Mouse (Mus musculus) monocyte, adult 5-6 weeks (primary cell): ENCODE results near the gene Kcnmb3. TPM values are rescaled to one million over a fixed set of nuclear protein-coding genes. Genes with fewer than 3 reads are reported as not detected.
A peak's percentile ranks its signal among the peaks of the same experiment; 100 is the strongest.

Experiments used
- ATAC-seq: fragments of 153-309, 156-312 bp; replicated peaks from 2 replicates; pipeline ENCODE4 v1.8.0; 2017; ENCODE audit warnings: mild to moderate bottlenecking; ENCODE audit not compliant: low TSS enrichment, insufficient number of reproducible peaks, severe bottlenecking, poor library complexity, low FRiP score
- total RNA-seq: library from RNA; stranded (forward); fragments of 200-1000, 200-491, 200-594 nt; gene quantifications from 3 replicates; pipeline ENCODE4 v1.2.3, GENCODE M21; 2017

Gene Kcnmb3
- total RNA-seq, 1 experiment from 2014 or later = not detected

DNA sequence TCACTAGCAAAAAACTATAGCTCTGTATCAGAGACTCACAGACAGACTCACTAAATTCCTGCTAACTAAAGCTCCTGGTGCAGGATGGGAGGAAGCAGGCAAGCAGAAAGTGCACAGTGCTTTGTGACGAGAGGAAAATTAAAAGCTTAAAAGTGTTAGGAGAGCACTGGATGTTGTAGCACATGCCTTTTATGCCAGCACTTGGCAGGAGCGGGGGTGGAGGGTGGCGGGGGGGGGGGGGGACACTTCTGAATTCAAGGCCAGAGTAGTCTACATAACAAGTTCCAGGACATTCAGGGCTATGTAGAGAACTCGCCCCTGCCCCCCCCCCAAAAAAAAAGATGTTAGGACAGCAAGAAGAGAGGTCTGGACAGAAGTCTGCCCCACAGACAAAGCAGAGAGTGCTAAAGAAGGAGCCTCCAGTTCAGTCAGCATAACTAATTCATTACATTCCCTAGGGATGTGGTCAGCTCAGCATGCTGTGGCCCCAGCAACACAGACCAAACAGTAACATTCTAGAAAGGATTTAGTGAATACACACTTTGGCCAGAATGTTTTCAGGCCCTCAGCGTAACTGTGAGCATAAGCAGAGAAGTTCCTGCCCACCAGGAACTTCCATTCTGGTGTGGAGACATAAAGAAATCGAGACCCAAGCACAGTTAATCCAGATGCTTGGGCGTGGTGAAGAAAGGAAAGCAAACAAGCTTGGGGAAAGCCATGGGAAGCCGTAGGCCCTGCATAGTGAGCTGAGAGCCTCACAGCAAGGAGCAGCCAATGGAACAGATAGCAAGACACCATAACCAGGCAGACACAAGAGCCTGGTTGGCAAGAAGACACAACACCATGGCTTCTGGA lies 4.1 kb upstream of the Kcnmb3 start:
- ATAC-seq = no peak

- no peak for ATAC-seq
These were observed 3.2 kb upstream of the Kcnmb3 start for GRCm38 (mm10) chr3:32495088-32495770.

GRCm38 (mm10) chr3:32494387-32495087 lies 2.5 kb upstream of the Kcnmb3 start:
- no peak for ATAC-seq

- no peak for ATAC-seq
These were observed 1.1 kb downstream of the Kcnmb3 start for GRCm38 (mm10) chr3:32490928-32491315.

DNA sequence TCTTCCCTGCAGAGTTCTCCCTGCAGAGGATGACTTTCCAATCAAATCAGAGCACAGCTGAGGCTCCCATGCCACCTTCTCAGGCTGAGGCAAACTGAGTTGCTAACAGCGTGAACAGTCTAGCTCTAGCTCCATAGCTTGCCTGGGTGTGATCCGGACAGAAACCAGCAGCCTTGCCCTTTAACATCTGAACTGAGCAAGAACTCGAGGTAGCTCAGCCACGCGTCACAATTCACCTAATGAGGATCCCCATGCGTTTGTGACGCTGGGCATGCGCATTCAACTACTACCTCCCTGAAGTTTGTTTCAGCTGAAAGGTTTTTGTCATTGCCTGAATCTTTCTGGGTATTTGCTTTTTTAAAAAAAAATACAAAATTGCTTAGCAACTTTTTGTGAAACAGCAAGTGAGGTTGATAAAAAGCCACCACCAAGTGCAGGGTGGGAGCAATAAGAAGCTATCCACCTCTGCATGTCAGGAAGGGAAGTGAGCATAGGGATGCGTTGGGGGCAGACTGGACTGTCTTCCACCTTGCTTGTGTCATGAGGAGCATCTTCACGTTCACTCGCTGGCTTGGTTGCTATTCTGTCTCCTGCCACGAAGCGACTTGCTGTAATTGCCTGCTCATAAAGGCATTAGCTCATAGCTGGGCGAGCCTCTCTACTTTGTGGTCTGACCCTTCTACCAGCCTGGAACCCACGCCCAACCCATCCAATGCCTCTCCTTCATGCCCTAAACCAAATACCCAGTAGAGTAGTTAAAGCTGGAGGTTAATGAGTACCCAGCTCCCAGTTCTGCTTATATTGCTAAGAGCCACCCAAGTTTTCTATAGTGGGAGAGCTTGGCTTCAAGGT lies 1.7 kb downstream of the Kcnmb3 start:
- ATAC-seq = peak; percentile 27; the same call in 1 of the 2 replicates

GRCm38 (mm10) chr3:32488172-32488571 lies 3.9 kb downstream of the Kcnmb3 start:
- no peak for ATAC-seq

GRCm38 (mm10) chr3:32486543-32486942 lies 5.5 kb downstream of the Kcnmb3 start:
- no peak for ATAC-seq

GRCm38 (mm10) chr3:32483035-32483434 lies 9.0 kb downstream of the Kcnmb3 start:
- no peak for ATAC-seq

DNA sequence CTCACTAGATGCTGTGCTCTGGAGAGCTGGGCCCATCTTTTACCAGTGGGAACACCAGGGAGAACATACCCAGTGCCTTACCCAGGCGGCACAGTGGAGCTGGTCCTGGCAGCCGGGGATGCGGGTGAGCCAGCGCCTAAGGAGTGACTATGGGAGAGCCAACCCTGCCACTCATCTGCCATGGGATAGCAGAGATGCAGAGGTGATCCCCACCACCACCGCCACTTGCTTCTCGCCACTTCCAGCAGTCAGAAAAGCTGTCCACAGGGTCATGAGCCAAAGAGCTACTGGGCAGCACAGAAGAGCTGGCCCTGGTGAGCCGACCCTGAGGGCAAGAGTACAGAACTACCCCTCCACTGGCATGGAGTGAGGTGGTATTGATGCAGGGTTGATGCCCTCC lies 12.1 kb downstream of the Kcnmb3 start:
- no peak for ATAC-seq

DNA sequence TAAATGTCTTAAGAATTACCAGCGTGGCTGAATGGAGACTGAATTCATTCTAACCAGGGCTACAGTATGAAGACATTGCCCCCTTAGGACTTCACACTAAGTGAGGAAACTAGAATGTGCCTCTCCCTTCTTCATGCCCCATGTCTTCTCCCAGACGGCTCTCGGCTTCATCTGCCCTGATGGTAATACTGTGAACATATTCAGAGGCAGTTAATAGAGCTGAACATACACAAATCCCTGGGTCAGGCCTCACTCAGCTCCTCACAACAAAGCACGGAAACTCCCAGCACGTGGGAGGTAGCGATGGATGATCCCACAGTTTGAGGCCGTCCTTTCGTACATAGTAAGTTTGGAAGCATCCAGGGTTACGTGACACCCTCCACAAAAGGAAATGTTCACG lies 18.8 kb downstream of the Kcnmb3 start:
- ATAC-seq = no peak

DNA sequence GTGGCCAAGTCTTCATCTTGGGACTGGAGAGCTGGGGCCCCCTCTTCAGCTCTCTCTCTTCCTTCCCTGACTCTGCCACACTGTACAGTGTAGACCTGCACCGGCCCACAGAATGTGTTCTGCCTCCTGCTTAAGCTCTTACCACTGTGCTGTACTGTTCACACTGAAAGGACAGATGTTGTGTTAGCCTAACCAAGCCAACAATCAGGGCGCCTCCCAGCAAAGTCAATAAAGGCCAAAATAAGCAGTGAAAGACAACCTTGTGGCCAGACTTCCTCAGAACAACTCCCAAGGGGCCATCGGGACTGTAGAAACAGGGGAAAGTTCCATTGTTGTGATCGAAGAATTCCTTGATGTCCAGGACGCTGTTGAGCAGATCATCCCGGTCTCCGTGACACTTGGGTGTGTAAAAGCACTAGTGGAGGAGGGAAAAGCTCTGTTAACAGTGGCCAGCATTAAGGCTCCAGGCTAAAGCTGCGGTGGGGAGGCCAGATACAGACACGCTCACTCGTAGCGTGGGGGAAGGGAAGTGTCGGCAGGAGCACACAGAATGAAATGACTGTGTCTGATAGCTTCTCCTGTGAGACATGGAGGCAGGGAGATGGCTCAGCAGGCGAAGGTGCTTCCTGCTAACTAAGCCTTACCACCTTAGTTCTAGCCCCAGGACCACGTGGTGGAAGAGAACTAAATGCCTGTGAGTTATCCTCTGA lies 19.7 kb downstream of the Kcnmb3 start:
- ATAC-seq = no peak

GRCm38 (mm10) chr3:32471098-32471497 lies 20.9 kb downstream of the Kcnmb3 start:
- ATAC-seq = no peak

GRCm38 (mm10) chr3:32470449-32470848 lies 21.6 kb downstream of the Kcnmb3 start:
- ATAC-seq = no peak

GRCm38 (mm10) chr3:32468411-32468810 lies 23.6 kb downstream of the Kcnmb3 start:
- ATAC-seq = no peak

DNA sequence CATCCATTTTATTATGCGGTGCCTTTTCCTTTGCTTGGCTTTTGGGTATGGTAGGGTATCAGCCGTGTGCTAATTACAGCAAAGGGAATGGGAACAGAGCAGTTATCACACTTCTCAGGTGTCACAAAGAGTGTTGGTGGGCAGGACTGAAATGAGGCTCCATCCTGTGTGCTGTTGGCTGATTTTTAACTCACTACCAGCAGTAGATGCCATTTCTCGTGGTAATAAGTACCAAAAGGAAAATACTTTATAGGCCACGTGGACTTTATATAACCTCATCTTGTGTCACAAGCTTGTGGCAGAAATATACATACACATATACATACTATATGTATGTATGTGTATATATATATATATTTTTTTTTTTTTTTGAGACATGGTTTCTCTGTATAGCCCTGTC lies 24.7 kb downstream of the Kcnmb3 start:
- ATAC-seq = no peak

- ATAC-seq = no peak
These were observed 32.3 kb downstream of the Kcnmb3 start for GRCm38 (mm10) chr3:32459777-32460176.

DNA sequence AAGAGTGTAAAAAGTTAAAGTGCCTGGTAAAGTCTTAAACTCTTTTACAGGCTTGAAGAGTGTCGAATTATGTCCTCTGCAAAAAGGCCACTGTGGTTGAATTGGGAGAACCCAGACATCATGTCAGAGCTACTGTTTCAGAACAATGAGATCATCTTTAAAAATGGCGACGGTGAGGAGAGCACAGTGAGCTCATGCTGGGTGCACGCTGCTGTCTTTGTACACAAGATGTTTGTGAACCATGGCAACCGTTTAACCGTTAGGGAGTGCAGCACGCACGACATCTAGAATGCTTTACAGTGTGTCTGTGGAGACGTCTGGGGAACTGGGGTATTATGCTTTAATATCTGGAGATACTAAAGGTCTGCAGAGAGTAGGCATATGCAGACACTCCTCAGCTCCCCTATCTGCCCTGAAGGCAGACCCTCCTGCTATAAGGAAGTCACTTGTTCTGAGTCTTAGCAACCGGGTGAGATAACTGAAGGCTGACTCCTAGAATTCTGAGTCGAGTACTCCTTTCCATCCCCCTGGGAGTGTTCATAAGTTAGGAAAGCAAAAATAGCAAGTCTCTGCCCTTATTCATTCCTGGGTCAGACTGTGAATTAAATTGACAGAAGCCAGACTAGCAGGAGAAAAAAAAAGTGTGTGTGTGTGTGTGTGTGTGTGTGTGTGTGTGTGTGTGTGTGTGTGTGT lies 37.6 kb downstream of the Kcnmb3 start:
- ATAC-seq = no peak

GRCm38 (mm10) chr3:32441710-32442109 lies 50.3 kb downstream of the Kcnmb3 start:
- no peak for ATAC-seq
